15 mouse cellular contexts compared by ENCODE assay signal in genomic region chr2:169825908-169826307, GRCm38 (mm10).
A peak's percentile ranks its signal among the peaks of the same experiment; 100 is the strongest.
DNase-seq lines count a peak whose midpoint lies in the region; ATAC-seq and TF ChIP-seq lines count a peak whose summit lies in the region.
"Had no signal": no experiment of that assay in that cellular context is flagged by ENCODE, and none has a peak within 500 bp of the region (broad histone marks: within the 10 kb centered on the region; RNA-seq: fewer than 3 reads in every experiment).

No protein-coding gene starts in this region.

- no peak for TF ChIP-seq POLR2A in brain, embryonic 14.5 days (IDR thresholded peaks at IDR 0.05; ENCODE audit: borderline replicate concordance, extremely low read depth, insufficient read depth, insufficient read length, poor library complexity, severe bottlenecking)

- no peak overlapping the region for H3K9ac ChIP-seq in heart, postnatal 0 days (replicated peaks; ENCODE audit: low read depth, low read length)
- H3K9ac ChIP-seq in hindbrain, embryonic 13.5 days = peak overlapping the region; percentile 55; the same call in 1 of the 2 replicates
- no peak overlapping the region for H3K9ac ChIP-seq in limb, embryonic 13.5 days

- H3K9me3 ChIP-seq in heart, postnatal 0 days (replicated peaks; ENCODE audit: control insufficient read depth, low read length) = no peaks in the 10 kb centered on the region
- no peaks in the 10 kb centered on the region for H3K9me3 ChIP-seq in hindbrain, embryonic 13.5 days
- no peaks in the 10 kb centered on the region for H3K9me3 ChIP-seq in limb, embryonic 13.5 days

- no peaks in the 10 kb centered on the region for H3K4me1 ChIP-seq in heart, postnatal 0 days (ENCODE audit: control insufficient read depth, insufficient read depth)
- H3K4me1 ChIP-seq in hindbrain, embryonic 13.5 days (replicated peaks) = peaks cover 30% of the 10 kb centered on the region
- H3K4me1 ChIP-seq in limb, embryonic 13.5 days = peaks cover 17% of the 10 kb centered on the region

- H3K4me3 ChIP-seq in heart, postnatal 0 days (ENCODE audit: low read depth, low read length) = no peak overlapping the region
- H3K4me3 ChIP-seq in hindbrain, embryonic 13.5 days = no peak overlapping the region
- H3K4me3 ChIP-seq in limb, embryonic 13.5 days = no peak overlapping the region

- H3K36me3 ChIP-seq in heart, postnatal 0 days (replicated peaks; ENCODE audit: control insufficient read depth, insufficient read depth, low read length) = no peaks in the 10 kb centered on the region
- no peaks in the 10 kb centered on the region for H3K36me3 ChIP-seq in hindbrain, embryonic 13.5 days
- H3K36me3 ChIP-seq in limb, embryonic 13.5 days = no peaks in the 10 kb centered on the region

- no peaks in the 10 kb centered on the region for H3K27me3 ChIP-seq in heart, postnatal 0 days (ENCODE audit: control insufficient read depth, insufficient read depth, low read length)
- H3K27me3 ChIP-seq in hindbrain, embryonic 13.5 days = no peaks in the 10 kb centered on the region
- 0 out of 2 replicates have a peak, but pooled peaks cover 5% of the 10 kb centered on the region for H3K27me3 ChIP-seq in limb, embryonic 13.5 days

- no peak for DNase-seq in heart, postnatal 0 days (ENCODE audit: low spot score)
- no peak for DNase-seq in heart, postnatal 10 days
- peak; percentile 45 for DNase-seq in brain, embryonic 14.5 days (ENCODE audit: low read depth)
- no peak for DNase-seq in urinary bladder, postnatal 36 days (ENCODE audit: low spot score in 2 of 2)
- no peak for DNase-seq in urinary bladder, adult 2 months (ENCODE audit: low spot score)
- DNase-seq in ovary, postnatal 14 days (ENCODE audit: low spot score) = no peak
- DNase-seq: cerebellum, adult 2 months; heart, adult 11 months; left cerebral cortex, postnatal 4 days; lung, postnatal 36 days; right cerebral cortex, postnatal 4 days had no signal

- no peak overlapping the region for H3K27ac ChIP-seq in heart, postnatal 0 days (ENCODE audit: low read depth)
- H3K27ac ChIP-seq in hindbrain, embryonic 13.5 days = peak overlapping the region; percentile 83
- 0 out of 2 replicates have a peak overlapping the region, but pooled peaks have one; percentile 15 for H3K27ac ChIP-seq in limb, embryonic 13.5 days

- no peak for TF ChIP-seq EP300 in heart, postnatal 0 days (IDR thresholded peaks at IDR 0.05; ENCODE audit: low read depth)

- TF ChIP-seq CTCF in heart, postnatal 0 days (IDR thresholded peaks at IDR 0.05; ENCODE audit: low read depth) = no peak
- no peak for TF ChIP-seq CTCF in brain, embryonic 14.5 days (IDR thresholded peaks at IDR 0.05; ENCODE audit: borderline replicate concordance, extremely low read depth, insufficient read depth, insufficient read length)

- intact Hi-C loops in heart, postnatal 10 days (cut with DNase I) = no loop called here

- H3K4me2 ChIP-seq in heart, postnatal 0 days (ENCODE audit: low read depth, low read length) = peak overlapping the region; percentile 26; the same call in 1 of the 2 replicates
- H3K4me2 ChIP-seq in hindbrain, embryonic 13.5 days = peak overlapping the region; percentile 30
- H3K4me2 ChIP-seq in limb, embryonic 13.5 days (replicated peaks) = peak overlapping the region; percentile 34

- WGBS in heart, postnatal 0 days = 86% methylated on average over 12 of the region's 12 CpGs
- 63% methylated on average over 12 of the region's 12 CpGs for WGBS in hindbrain, embryonic 13.5 days
- 41% methylated on average over 12 of the region's 12 CpGs for WGBS in limb, embryonic 13.5 days

- no peak for ATAC-seq in heart, postnatal 0 days (ENCODE audit: insufficient read depth, low read depth)
- peak; percentile 41; the same call in 1 of the 2 replicates for ATAC-seq in hindbrain, embryonic 13.5 days (ENCODE audit: low FRiP score)
- no peak for ATAC-seq in limb, embryonic 13.5 days (ENCODE audit: low FRiP score, low read depth)
- ATAC-seq: activated CD4-positive, CD25-positive, alpha-beta regulatory T cell, adult 4 months; midbrain, embryonic 16.5 days had no signal
